Mouse (Mus musculus) thymus, adult 2 months (tissue): Measurements from ENCODE around the gene Rps6kb1.

Source experiments
- CTCF ChIP-seq: fragments of 200-500 bp; IDR thresholded peaks from 2 replicates; pipeline ENCODE4 v1.5.1; 2012; ENCODE audit warnings: mild to moderate bottlenecking, control low read depth, low read length, moderate library complexity, borderline replicate concordance; ENCODE audit not compliant: control insufficient read depth, poor library complexity, insufficient read depth; ENCODE audit errors: extremely low read depth
- POLR2A ChIP-seq: fragments of 200-500 bp; IDR thresholded peaks from 2 replicates; pipeline ENCODE4 v1.6.1; 2012; ENCODE audit warnings: mild to moderate bottlenecking, low read length, control low read depth, moderate library complexity; ENCODE audit not compliant: control insufficient read depth, poor library complexity, insufficient read depth; ENCODE audit errors: extremely low read depth

- TF ChIP-seq CTCF, result no peak
- TF ChIP-seq POLR2A, result no peak
Measured at GRCm38 (mm10) chr11:86458866-86459265, 85.7 kb downstream of the Rps6kb1 start.
